Mouse (Mus musculus): ENCODE results near the gene Npas3.

GRCm38 (mm10) chr12:53320526-53320925 lies 72.0 kb downstream of the Npas3 start:
- no peak for TF ChIP-seq GATA1 (IDR thresholded peaks at IDR 0.05; ENCODE audit: low read length)
- no peak for TF ChIP-seq TAL1 (IDR thresholded peaks at IDR 0.05; ENCODE audit: low read length)
